In genomic region chr11:120134148-120134547, GRCm38 (mm10) we compare ENCODE assay signal across 12 mouse cellular contexts.
"Had no signal": no experiment of that assay in that cellular context is flagged by ENCODE, and none has a peak within 500 bp of the region (broad histone marks: within the 10 kb centered on the region; RNA-seq: fewer than 3 reads in every experiment).

No protein-coding gene starts in this region.

- H3K9me3 ChIP-seq: kidney, embryonic 15.5 days; liver, embryonic 13.5 days had no signal

- DNase-seq: kidney, postnatal 10 days; kidney, postnatal 36 days; layer of hippocampus, postnatal 36 days; liver, embryonic 13.5 days; lung, embryonic 14.5 days; lung, postnatal 4 days; midbrain, embryonic 14.5 days; thymus, adult 18-20 months; thymus, postnatal 36 days had no signal

- H3K27me3 ChIP-seq: kidney, embryonic 15.5 days; liver, embryonic 13.5 days had no signal

- H3K4me3 ChIP-seq: kidney, embryonic 15.5 days; left cerebral cortex, adult 2 months; liver, embryonic 13.5 days had no signal

- H3K9ac ChIP-seq: kidney, embryonic 15.5 days; liver, embryonic 13.5 days; lung, embryonic 14.5 days had no signal

- H3K4me2 ChIP-seq: kidney, embryonic 15.5 days; liver, embryonic 13.5 days; lung, embryonic 14.5 days; midbrain, embryonic 11.5 days had no signal

- H3K27ac ChIP-seq: kidney, embryonic 15.5 days; left cerebral cortex, adult 2 months; liver, embryonic 13.5 days had no signal
